Mouse (Mus musculus) B cell, adult 67 days (primary cell): ENCODE data around the gene Krtap8-1. TPM values are rescaled to one million over a fixed set of nuclear protein-coding genes. Genes with fewer than 3 reads are reported as not detected.

Experiments
- total RNA-seq, 2 experiments: library from RNA; stranded (reverse); gene quantifications; 4 replicates each; pipeline ENCODE4 v1.2.4; 2023

The Krtap8-1 gene
- total RNA-seq = not detected

DNA sequence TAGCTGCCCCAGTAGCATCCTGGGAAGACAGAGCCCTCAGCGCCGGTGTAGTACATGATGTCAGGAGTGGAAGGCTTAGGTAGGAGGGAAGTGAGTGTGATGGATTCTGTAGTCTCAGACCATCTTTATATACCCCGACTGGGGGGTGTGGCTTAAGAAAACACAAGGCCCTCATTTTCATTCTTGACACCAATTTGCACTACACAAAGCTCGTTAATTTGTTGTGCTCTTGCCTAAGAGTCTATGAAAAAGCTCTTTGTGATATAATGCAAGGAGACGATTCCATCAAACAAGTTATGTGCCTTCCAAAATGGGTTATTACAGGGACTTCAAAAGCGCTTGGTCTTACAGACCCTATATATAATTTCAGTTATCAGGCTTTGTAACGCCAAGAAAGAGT lies at the start of gene Krtap8-1:
Krtap8-1 (minus strand) TSS at position 101 of the 400 bp plus-strand sequence.

DNA sequence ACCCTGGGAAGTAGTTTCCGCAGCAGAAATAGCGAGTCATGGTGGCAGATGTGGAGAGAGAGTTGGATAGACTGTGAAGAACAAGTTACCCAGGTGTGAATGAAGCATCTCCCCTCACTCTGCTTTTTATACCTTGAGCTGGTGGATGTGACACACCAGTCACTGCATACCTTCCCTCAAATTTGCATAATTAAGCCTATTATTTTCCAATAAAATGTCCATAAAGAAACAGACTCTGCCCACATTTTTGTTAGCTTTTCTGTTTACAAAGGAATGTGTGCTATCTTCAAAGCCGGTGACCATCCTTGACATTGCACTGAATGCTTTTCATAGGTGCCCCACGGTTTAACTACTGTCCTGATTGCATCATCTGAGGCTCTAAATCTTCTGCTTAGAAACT lies 20.5 kb upstream of the Krtap8-1 start, which contains the start of gene Krtap7-1:
Krtap7-1 (minus strand) TSS at position 101 of the 400 bp plus-strand sequence.

Other genes with a start within 250 kb of the Krtap8-1 start
- gene Krtap21-1, start 84.1 kb downstream of the Krtap8-1 start, total RNA-seq = not detected
- gene Krtap6-2, start 67.8 kb downstream of the Krtap8-1 start, total RNA-seq = not detected
- not detected for gene Krtap7-1, start 20.4 kb upstream of the Krtap8-1 start, total RNA-seq
- gene Krtap11-1, start 83.2 kb upstream of the Krtap8-1 start, total RNA-seq = not detected